Mouse (Mus musculus) liver, embryonic 16.5 days (tissue): ENCODE measurements around the gene Txndc5. TPM values are rescaled to one million over a fixed set of nuclear protein-coding genes. Genes with fewer than 3 reads are reported as not detected.

Source experiments
- ATAC-seq: fragments of 200-750 bp; cut with Nextera tagmentation; 2 replicates; pipeline ENCODE4 v1.8.0; 2017; ENCODE audit warnings: low read depth, mild to moderate bottlenecking, moderate number of reproducible peaks, moderate library complexity
- H3K27ac ChIP-seq: fragments of 300-500 bp; sonication (generic); 2 replicates; pipeline ENCODE4 v1.5.1; 2014; ENCODE audit warnings: mild to moderate bottlenecking, low read length
- H3K27me3 ChIP-seq: fragments of 300-500 bp; sonication (generic); 2 replicates; pipeline ENCODE4 v1.6.1; 2014; ENCODE audit warnings: low read depth, low read length, mixed read lengths; ENCODE audit not compliant: control insufficient read depth, insufficient read depth
- H3K36me3 ChIP-seq: fragments of 300-500 bp; sonication (generic); 2 replicates; pipeline ENCODE4 v1.6.1; 2014; ENCODE audit warnings: mild to moderate bottlenecking; ENCODE audit not compliant: control insufficient read depth, insufficient read depth
- H3K4me1 ChIP-seq: fragments of 300-500 bp; sonication (generic); 2 replicates; pipeline ENCODE4 v1.6.1; 2014; ENCODE audit warnings: low read depth, low read length, mixed read lengths; ENCODE audit not compliant: control insufficient read depth
- H3K4me2 ChIP-seq: fragments of 300-500 bp; sonication (generic); 2 replicates; pipeline ENCODE4 v1.6.1; 2014; ENCODE audit warnings: low read depth, low read length, mixed read lengths
- H3K4me3 ChIP-seq: fragments of 300-500 bp; sonication (generic); 2 replicates; pipeline ENCODE4 v1.5.1; 2014; ENCODE audit warnings: low read depth, mild to moderate bottlenecking, low read length
- H3K9ac ChIP-seq: fragments of 300-500 bp; sonication (generic); 2 replicates; pipeline ENCODE4 v1.6.1; 2014; ENCODE audit warnings: low read depth, low read length
- H3K9me3 ChIP-seq: fragments of 300-500 bp; sonication (generic); replicated peaks from 2 replicates; pipeline ENCODE4 v1.6.1; 2016; ENCODE audit warnings: low read length; ENCODE audit not compliant: control insufficient read depth
- WGBS: fragments of 180-500 bp; shearing (Covaris S2); extraction: QIAGEN DNeasy Blood & Tissue Kit; methylation state at CpG from one replicate; pipeline ENCODE4 v1.1.7; 2014; ENCODE audit not compliant: insufficient replicate concordance; 5-methylcytosine and 5-hydroxymethylcytosine counted together
- polyA plus RNA-seq: library from polyadenylated mRNA; unstranded; fragments of >200 nt; fragmentation: Nextera tagmentation; extraction: Ambion mirVana; gene quantifications from 2 replicates; pipeline ENCODE4 v1.2.1, GENCODE M21; 2015

Gene Txndc5
- polyA plus RNA-seq, 1 experiment from 2014 or later, result 87.3 TPM

GRCm38 (mm10) chr13:38463410-38463809 lies 65.2 kb downstream of the Txndc5 start:
- no peaks in the 10 kb centered on the region for H3K36me3 ChIP-seq
- no peak overlapping the region for H3K9ac ChIP-seq
- 42% methylated on average over 1 of the region's 1 CpGs for WGBS
- H3K4me2 ChIP-seq, result no peak overlapping the region
- no peak for ATAC-seq
- no peaks in the 10 kb centered on the region for H3K9me3 ChIP-seq
- H3K4me1 ChIP-seq, result no peaks in the 10 kb centered on the region
- H3K27ac ChIP-seq, result no peak overlapping the region
- H3K4me3 ChIP-seq, result no peak overlapping the region
- no peaks in the 10 kb centered on the region for H3K27me3 ChIP-seq

- 50% methylated on average over 5 of the region's 5 CpGs for WGBS
Observed at GRCm38 (mm10) chr13:38451446-38451845, 77.2 kb downstream of the Txndc5 start.

More at GRCm38 (mm10) chr13:38451446-38451845, 77.2 kb downstream of the Txndc5 start:
- Histone ChIP-seq H3K9ac (no peak overlapping the region), H3K4me1 (no peaks in the 10 kb centered on the region), H3K4me2 (no peak overlapping the region), H3K9me3 (no peaks in the 10 kb centered on the region), H3K4me3 (no peak overlapping the region), H3K27ac (no peak overlapping the region), H3K36me3 (no peaks in the 10 kb centered on the region), H3K27me3 (no peaks in the 10 kb centered on the region)
- ATAC-seq, result no peak

Other genes starting within 250 kb of the Txndc5 start
- gene Bmp6, start 183.7 kb downstream of the Txndc5 start, polyA plus RNA-seq, result 0.11 and 0.12 TPM in 2 replicates
- gene Bloc1s5, start 106.3 kb upstream of the Txndc5 start, polyA plus RNA-seq, result 10.2 and 11.2 TPM in 2 replicates
- 31.4 and 34.8 TPM in 2 replicates for gene Eef1e1, start 130.2 kb upstream of the Txndc5 start, polyA plus RNA-seq